Mouse (Mus musculus) myocyte (in vitro differentiated cells): Measurements from ENCODE around the gene Tmem131l. TPM values are rescaled to one million over a fixed set of nuclear protein-coding genes. Genes with fewer than 3 reads are reported as not detected.

Experiments used
- H3K27me3 ChIP-seq: one replicate; pipeline ENCODE4 v1.6.1; 2011; ENCODE audit not compliant: control insufficient read depth, insufficient read depth, insufficient read length
- H3K36me3 ChIP-seq: one replicate; pipeline ENCODE4 v1.6.1; 2011; ENCODE audit not compliant: control insufficient read depth, insufficient read depth
- H3K4me2 ChIP-seq: one replicate; pipeline ENCODE4 v1.6.1; 2011; ENCODE audit warnings: low read depth, control low read depth
- H3K4me3 ChIP-seq: one replicate; pipeline ENCODE4 v1.5.1; 2011; ENCODE audit warnings: mild to moderate bottlenecking, control low read depth, moderate library complexity
- H3K79me2 ChIP-seq: one replicate; pipeline ENCODE4 v1.6.1; 2011; ENCODE audit not compliant: control insufficient read depth, insufficient read depth
- H3ac ChIP-seq: one replicate; pipeline ENCODE4 v1.6.1; 2011; ENCODE audit not compliant: control insufficient read depth, insufficient read length
- CEBPB ChIP-seq: IDR thresholded peaks from 2 replicates; pipeline ENCODE4 v1.6.1; 2011; ENCODE audit warnings: mild to moderate bottlenecking, moderate library complexity; ENCODE audit not compliant: poor library complexity, insufficient read depth, severe bottlenecking
- E2F4 ChIP-seq: IDR thresholded peaks from one replicate; pipeline ENCODE4 v1.6.1; 2011; ENCODE audit warnings: mild to moderate bottlenecking, control low read depth, moderate library complexity; ENCODE audit not compliant: insufficient read depth
- MAX ChIP-seq: IDR thresholded peaks from one replicate; pipeline ENCODE4 v1.6.1; 2011; ENCODE audit warnings: low read depth, mild to moderate bottlenecking, control low read depth
- MYOD1 ChIP-seq, 3 experiments: IDR thresholded peaks; one replicate each; pipeline ENCODE4 v1.6.1; 2011; ENCODE audit warnings: control low read depth in 2 of 3, low read depth in 2 of 3, mild to moderate bottlenecking in 2 of 3, moderate library complexity in 1 of 3; ENCODE audit not compliant: insufficient read length in 2 of 3, control insufficient read depth in 1 of 3
- MYOG ChIP-seq, 3 experiments: IDR thresholded peaks; one replicate each; pipeline ENCODE4 v1.6.1; 2011; ENCODE audit warnings: control low read depth in 2 of 3, low read depth in 2 of 3, mild to moderate bottlenecking in 2 of 3; ENCODE audit not compliant: insufficient read length in 2 of 3, control insufficient read depth in 1 of 3, insufficient read depth in 1 of 3
- POLR2A ChIP-seq: IDR thresholded peaks from one replicate; pipeline ENCODE4 v1.6.1; 2011; ENCODE audit warnings: low read depth, mild to moderate bottlenecking, control low read depth, moderate library complexity; ENCODE audit not compliant: insufficient read length
- POLR2AphosphoS2 ChIP-seq: IDR thresholded peaks from one replicate; pipeline ENCODE4 v1.6.1; 2011; ENCODE audit warnings: low read depth, control low read depth; ENCODE audit not compliant: insufficient read length
- REST ChIP-seq: IDR thresholded peaks from one replicate; pipeline ENCODE4 v1.6.1; 2011; ENCODE audit warnings: mild to moderate bottlenecking, control low read depth, moderate library complexity; ENCODE audit not compliant: insufficient read depth, insufficient read length
- SRF ChIP-seq: IDR thresholded peaks from one replicate; pipeline ENCODE4 v1.6.1; 2011; ENCODE audit warnings: low read depth; ENCODE audit not compliant: control insufficient read depth, insufficient read length
- TCF12 ChIP-seq: IDR thresholded peaks from one replicate; pipeline ENCODE4 v1.6.1; 2011; ENCODE audit warnings: mild to moderate bottlenecking, control low read depth; ENCODE audit not compliant: poor library complexity, insufficient read depth, severe bottlenecking
- TCF3 ChIP-seq: IDR thresholded peaks from one replicate; pipeline ENCODE4 v1.6.1; 2011; ENCODE audit warnings: low read depth, control low read depth; ENCODE audit not compliant: insufficient read length
- USF1 ChIP-seq: IDR thresholded peaks from one replicate; pipeline ENCODE4 v1.6.1; 2011; ENCODE audit warnings: low read depth, mild to moderate bottlenecking, control low read depth, moderate library complexity
- polyA plus RNA-seq: library from polyadenylated mRNA; unstranded; fragments of >200 nt; fragmentation: generic; extraction: Trizol; gene quantifications from one replicate; pipeline ENCODE4 v1.2.1, GENCODE M21; 2012; ENCODE audit warnings: missing spikeins

Tmem131l gene
- polyA plus RNA-seq, 1 experiment = 11.0 TPM

DNA sequence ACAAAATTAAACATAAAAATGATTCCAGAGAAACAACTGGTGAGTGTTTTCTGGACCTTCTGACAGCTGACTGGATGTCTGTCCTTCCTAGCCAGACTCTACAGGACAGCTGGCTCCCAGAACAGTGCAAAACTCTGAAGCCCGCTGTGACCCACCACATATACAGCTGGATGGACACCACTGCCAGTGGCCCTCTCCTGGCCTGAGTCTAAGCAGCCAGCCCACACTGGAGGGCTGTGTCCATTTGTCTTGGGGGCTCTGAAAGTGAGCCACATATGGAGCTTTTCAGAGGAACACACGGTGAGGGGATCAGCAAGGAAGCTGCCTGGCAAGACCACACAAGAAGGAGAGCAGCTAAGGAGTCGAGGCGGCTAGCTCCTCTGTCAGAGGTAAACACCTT, 51.8 kb downstream of the Tmem131l start:
- Histone ChIP-seq H3K36me3 (no peaks in the 10 kb centered on the region), H3K27me3 (no peaks in the 10 kb centered on the region), H3K4me3 (no peak overlapping the region), H3K4me2 (no peak overlapping the region), H3K79me2 (peaks cover 3% of the 10 kb centered on the region), H3ac (no peak overlapping the region)
- TF ChIP-seq MYOG (IDR thresholded peaks at IDR 0.05; ENCODE audit: control insufficient read depth in 1 of 3, insufficient read depth in 1 of 3, insufficient read length in 2 of 3, low read depth in 2 of 3) = peak in 2 of 3 experiments; percentile 44 to 55
- no peak for TF ChIP-seq E2F4
- no peak for TF ChIP-seq TCF3
- TF ChIP-seq MYOD1 (IDR thresholded peaks at IDR 0.05; ENCODE audit: control insufficient read depth in 1 of 3, insufficient read length in 2 of 3, low read depth in 2 of 3) = peak in 1 of 3 experiments; percentile 45
- no peak for TF ChIP-seq POLR2A
- no peak for TF ChIP-seq CEBPB

DNA sequence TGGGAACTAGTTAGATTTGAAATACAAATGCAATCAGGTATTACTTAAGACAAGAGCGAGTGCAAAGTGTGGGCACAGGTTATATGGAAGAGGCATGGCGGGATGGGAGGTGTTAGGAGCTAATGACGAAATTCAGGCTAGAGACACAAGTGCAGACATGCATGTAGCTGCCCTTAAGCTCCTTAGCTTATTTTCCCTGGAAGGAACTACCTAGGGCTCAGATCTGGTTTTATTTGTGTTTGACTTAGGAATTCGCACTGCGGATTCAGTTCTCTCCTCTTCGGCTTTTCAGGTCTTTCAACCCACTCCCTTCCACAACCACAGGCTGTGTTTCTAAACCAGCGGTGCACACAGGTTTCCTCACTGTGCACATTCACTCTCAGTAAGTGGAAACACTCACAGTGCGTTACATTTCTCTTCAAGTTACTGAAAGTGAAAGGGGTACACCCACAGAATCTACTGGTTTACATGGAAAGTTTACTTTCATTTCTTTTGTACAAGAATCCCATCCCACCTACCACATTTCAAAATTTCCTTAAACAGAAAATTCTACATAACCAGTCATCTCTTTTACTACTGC, 52.4 kb downstream of the Tmem131l start:
- H3K36me3 ChIP-seq = no peaks in the 10 kb centered on the region
- TF ChIP-seq CEBPB (no peak), MYOG (IDR thresholded peaks at IDR 0.05; ENCODE audit: control insufficient read depth in 1 of 3, insufficient read depth in 1 of 3, insufficient read length in 2 of 3, low read depth in 2 of 3) (no peak), MYOD1 (IDR thresholded peaks at IDR 0.05; ENCODE audit: control insufficient read depth in 1 of 3, insufficient read length in 2 of 3, low read depth in 2 of 3) (no peak)
- H3K27me3 ChIP-seq = no peaks in the 10 kb centered on the region
- no peak overlapping the region for H3ac ChIP-seq
- H3K79me2 ChIP-seq = peaks cover 3% of the 10 kb centered on the region
- H3K4me3 ChIP-seq = no peak overlapping the region
- H3K4me2 ChIP-seq = no peak overlapping the region

DNA sequence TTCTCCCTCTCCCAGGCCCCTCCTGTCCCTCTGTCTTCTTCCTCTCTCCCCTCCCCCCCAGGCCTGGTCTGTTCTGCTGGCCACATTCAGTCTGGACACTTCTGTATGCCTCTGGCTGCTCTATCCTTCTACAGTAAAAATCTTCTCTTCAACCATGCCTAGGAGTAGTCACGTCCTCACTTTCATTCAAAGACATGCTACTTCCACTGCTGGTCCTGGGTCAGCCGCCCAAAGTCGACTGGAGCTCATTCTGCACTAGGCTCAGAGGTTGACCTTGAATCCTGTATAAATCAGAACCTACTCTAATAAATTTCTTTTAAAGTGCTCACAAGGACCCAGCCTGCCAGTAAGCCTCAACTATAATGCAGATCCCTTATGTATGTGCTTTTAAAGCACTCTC, 53.2 kb downstream of the Tmem131l start:
- no peaks in the 10 kb centered on the region for H3K36me3 ChIP-seq
- H3K4me2 ChIP-seq = no peak overlapping the region
- no peak for TF ChIP-seq SRF
- TF ChIP-seq TCF3 = no peak
- TF ChIP-seq REST = no peak
- no peak for TF ChIP-seq POLR2AphosphoS2
- no peak for TF ChIP-seq MYOD1 (IDR thresholded peaks at IDR 0.05; ENCODE audit: control insufficient read depth in 1 of 3, insufficient read length in 2 of 3, low read depth in 2 of 3)
- TF ChIP-seq USF1 = no peak
- TF ChIP-seq POLR2A = no peak
- TF ChIP-seq E2F4 = no peak
- H3K4me3 ChIP-seq = no peak overlapping the region
- H3K79me2 ChIP-seq = peaks cover 3% of the 10 kb centered on the region
- H3ac ChIP-seq = no peak overlapping the region
- no peaks in the 10 kb centered on the region for H3K27me3 ChIP-seq

DNA sequence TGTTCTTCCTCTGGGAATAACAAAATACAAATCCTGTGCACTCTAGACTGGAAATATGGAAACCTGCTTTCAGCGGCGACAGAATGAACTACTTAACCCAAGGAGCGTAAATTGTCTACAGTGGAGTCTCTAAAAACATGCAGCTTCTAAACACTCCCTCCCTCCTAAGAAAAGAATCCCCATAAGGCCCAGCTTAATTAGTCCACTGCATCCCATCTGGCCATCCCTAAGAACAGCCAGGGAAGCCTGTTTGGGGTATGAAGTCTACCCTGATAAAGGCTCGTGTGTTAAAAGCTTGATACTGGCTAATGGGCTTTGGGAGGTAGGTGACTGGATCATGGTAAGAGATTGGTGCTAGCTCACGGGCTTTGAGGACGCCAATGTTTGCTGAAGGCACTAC, 54.5 kb downstream of the Tmem131l start:
- Histone ChIP-seq H3K4me3 (no peak overlapping the region), H3K4me2 (no peak overlapping the region), H3K36me3 (no peaks in the 10 kb centered on the region), H3ac (no peak overlapping the region), H3K79me2 (peaks cover 3% of the 10 kb centered on the region), H3K27me3 (no peaks in the 10 kb centered on the region)
- TF ChIP-seq TCF3 (no peak), TCF12 (no peak), E2F4 (no peak), MYOD1 (IDR thresholded peaks at IDR 0.05; ENCODE audit: control insufficient read depth in 1 of 3, insufficient read length in 2 of 3, low read depth in 2 of 3) (no peak), POLR2AphosphoS2 (no peak), MAX (no peak), SRF (no peak), REST (no peak), USF1 (no peak), CEBPB (no peak)

DNA sequence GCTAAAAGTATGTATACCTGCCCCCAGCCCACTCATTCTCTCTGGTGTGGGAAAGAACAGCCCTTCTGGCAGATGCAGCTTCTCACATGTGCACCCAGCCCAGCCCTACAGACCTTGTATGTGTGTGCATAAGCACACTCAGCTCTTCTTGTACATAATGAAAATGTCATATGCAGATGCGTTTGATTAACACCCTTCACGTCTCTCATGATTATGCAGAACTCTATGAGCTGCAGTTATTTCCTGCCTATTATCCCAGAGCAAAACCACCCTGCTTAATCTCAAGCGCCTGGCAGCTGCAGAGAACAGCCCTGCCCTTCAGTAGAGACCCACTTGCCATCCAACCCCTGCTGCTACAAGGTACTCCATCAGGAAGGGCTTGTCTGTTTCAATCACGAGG, 55.6 kb downstream of the Tmem131l start:
- H3K36me3 ChIP-seq = no peaks in the 10 kb centered on the region
- no peak overlapping the region for H3K4me2 ChIP-seq
- peaks cover 3% of the 10 kb centered on the region for H3K79me2 ChIP-seq
- H3ac ChIP-seq = no peak overlapping the region
- no peaks in the 10 kb centered on the region for H3K27me3 ChIP-seq
- TF ChIP-seq TCF3 = no peak
- no peak for TF ChIP-seq POLR2AphosphoS2
- no peak for TF ChIP-seq MYOG (IDR thresholded peaks at IDR 0.05; ENCODE audit: control insufficient read depth in 1 of 3, insufficient read depth in 1 of 3, insufficient read length in 2 of 3, low read depth in 2 of 3)
- no peak for TF ChIP-seq E2F4
- TF ChIP-seq REST = no peak
- H3K4me3 ChIP-seq = no peak overlapping the region
